Mouse (Mus musculus) hematopoietic stem cell, adult 5-6 weeks (primary cell): ENCODE measurements around the gene Rabep2. TPM values are rescaled to one million over a fixed set of nuclear protein-coding genes. Genes with fewer than 3 reads are reported as not detected.
A peak's percentile ranks its signal among the peaks of the same experiment; 100 is the strongest.

Experiments used
- ATAC-seq, 2 experiments: fragments of 125-278 bp in 1 of 2; replicated peaks in 1 of 2; 2 replicates each; pipeline ENCODE4 v1.8.0; 2016 to 2017; ENCODE audit warnings: inconsistent platforms in 2 of 2, mild to moderate bottlenecking in 2 of 2, moderate number of reproducible peaks in 2 of 2, low read depth in 1 of 2, moderate TSS enrichment in 1 of 2; ENCODE audit not compliant: low FRiP score in 2 of 2, poor library complexity in 2 of 2, severe bottlenecking in 2 of 2, insufficient read depth in 1 of 2, low TSS enrichment in 1 of 2
- total RNA-seq: library from RNA; stranded (forward); fragments of 172-1452, 232-1000 nt; gene quantifications from 2 replicates; pipeline ENCODE4 v1.2.3, GENCODE M21; 2017

Rabep2 gene
- total RNA-seq, 1 experiment from 2014 or later, result 36.4 TPM

- ATAC-seq, result no peak
Observed at GRCm38 (mm10) chr7:126424161-126424560, 4.4 kb upstream of the Rabep2 start.

GRCm38 (mm10) chr7:126427323-126427860 lies 1.2 kb upstream of the Rabep2 start:
- no peak for ATAC-seq

- ATAC-seq, result 0 out of 4 replicates have a peak, but pooled peaks of 1 of the 2 experiments have one; percentile 9
Observed at GRCm38 (mm10) chr7:126428154-126428553, 405 bp upstream of the Rabep2 start.

- ATAC-seq, result no peak
Observed at GRCm38 (mm10) chr7:126429503-126429898, 942 bp downstream of the Rabep2 start.

GRCm38 (mm10) chr7:126430167-126430566 lies 1.6 kb downstream of the Rabep2 start:
- no peak for ATAC-seq

- ATAC-seq, result no peak
Observed at GRCm38 (mm10) chr7:126434726-126435125, 6.2 kb downstream of the Rabep2 start.

GRCm38 (mm10) chr7:126435801-126436200 lies 7.2 kb downstream of the Rabep2 start:
- ATAC-seq, result no peak

GRCm38 (mm10) chr7:126436851-126437250 lies 8.3 kb downstream of the Rabep2 start:
- peak; percentile 83 to 90 for ATAC-seq

- no peak for ATAC-seq
Observed at GRCm38 (mm10) chr7:126440134-126440533, 11.6 kb downstream of the Rabep2 start.

- ATAC-seq, result no peak
Observed at GRCm38 (mm10) chr7:126443997-126444396, 15.4 kb downstream of the Rabep2 start.

GRCm38 (mm10) chr7:126444536-126444935 lies 16.0 kb downstream of the Rabep2 start:
- ATAC-seq, result no peak

- no peak for ATAC-seq
Observed at GRCm38 (mm10) chr7:126445104-126445815, 16.7 kb downstream of the Rabep2 start.

- ATAC-seq, result no peak
Observed at GRCm38 (mm10) chr7:126446217-126446616, 17.7 kb downstream of the Rabep2 start.

- ATAC-seq, result peak; percentile 29 to 66; a peak in 2 of 4 replicates
Observed at GRCm38 (mm10) chr7:126448481-126448880, 19.9 kb downstream of the Rabep2 start.

GRCm38 (mm10) chr7:126449991-126450390 lies 21.4 kb downstream of the Rabep2 start:
- no peak for ATAC-seq

GRCm38 (mm10) chr7:126450641-126451040 lies 22.1 kb downstream of the Rabep2 start:
- no peak for ATAC-seq

- no peak for ATAC-seq
Observed at GRCm38 (mm10) chr7:126452244-126452643, 23.7 kb downstream of the Rabep2 start.

- ATAC-seq, result no peak
Observed at GRCm38 (mm10) chr7:126453861-126454260, 25.3 kb downstream of the Rabep2 start.

GRCm38 (mm10) chr7:126455242-126455641 lies 26.7 kb downstream of the Rabep2 start:
- no peak for ATAC-seq
